Mouse (Mus musculus) heart, embryonic 15.5 days (tissue): ENCODE data around the gene Nxpe2. TPM values are rescaled to one million over a fixed set of nuclear protein-coding genes. Genes with fewer than 3 reads are reported as not detected.

Experiments
- ATAC-seq: fragments of 200-750 bp; cut with Nextera tagmentation; replicated peaks from 2 replicates; pipeline ENCODE4 v1.8.0; 2017; ENCODE audit warnings: low read depth, moderate TSS enrichment; ENCODE audit not compliant: insufficient number of reproducible peaks, insufficient read depth, low FRiP score
- H3K27ac ChIP-seq: fragments of 300-500 bp; sonication (generic); 2 replicates; pipeline ENCODE4 v1.5.1; 2015; ENCODE audit warnings: mild to moderate bottlenecking, inconsistent platforms
- H3K27me3 ChIP-seq: fragments of 300-500 bp; sonication (generic); 2 replicates; pipeline ENCODE4 v1.6.1; 2015; ENCODE audit warnings: inconsistent platforms
- H3K36me3 ChIP-seq: fragments of 300-500 bp; sonication (generic); 2 replicates; pipeline ENCODE4 v1.6.1; 2015; ENCODE audit warnings: mild to moderate bottlenecking, inconsistent platforms
- H3K4me1 ChIP-seq: fragments of 300-500 bp; sonication (generic); replicated peaks from 2 replicates; pipeline ENCODE4 v1.6.1; 2015; ENCODE audit warnings: inconsistent platforms
- H3K4me2 ChIP-seq: fragments of 300-500 bp; sonication (generic); 2 replicates; pipeline ENCODE4 v1.6.1; 2015; ENCODE audit warnings: inconsistent platforms, mild to moderate bottlenecking, moderate library complexity
- H3K4me3 ChIP-seq: fragments of 300-500 bp; sonication (generic); 2 replicates; pipeline ENCODE4 v1.5.1; 2015; ENCODE audit warnings: mild to moderate bottlenecking, inconsistent platforms
- H3K9ac ChIP-seq: fragments of 300-500 bp; sonication (generic); 2 replicates; pipeline ENCODE4 v1.6.1; 2015; ENCODE audit warnings: mild to moderate bottlenecking, inconsistent platforms
- H3K9me3 ChIP-seq: fragments of 300-500 bp; sonication (generic); replicated peaks from 2 replicates; pipeline ENCODE4 v1.6.1; 2016; ENCODE audit warnings: inconsistent platforms
- WGBS: fragments of 180-500 bp; shearing (Covaris S2); methylation state at CpG from one replicate; pipeline ENCODE4 v1.1.7; 2015; ENCODE audit warnings: mixed read lengths; 5-methylcytosine and 5-hydroxymethylcytosine counted together
- polyA plus RNA-seq: library from polyadenylated mRNA; unstranded; fragments of >200 nt; fragmentation: Nextera tagmentation; extraction: Ambion mirVana; gene quantifications from 2 replicates; pipeline ENCODE4 v1.2.1, GENCODE M21; 2015

Gene Nxpe2
- 1.7 and 2.5 TPM in 2 replicates for polyA plus RNA-seq

DNA sequence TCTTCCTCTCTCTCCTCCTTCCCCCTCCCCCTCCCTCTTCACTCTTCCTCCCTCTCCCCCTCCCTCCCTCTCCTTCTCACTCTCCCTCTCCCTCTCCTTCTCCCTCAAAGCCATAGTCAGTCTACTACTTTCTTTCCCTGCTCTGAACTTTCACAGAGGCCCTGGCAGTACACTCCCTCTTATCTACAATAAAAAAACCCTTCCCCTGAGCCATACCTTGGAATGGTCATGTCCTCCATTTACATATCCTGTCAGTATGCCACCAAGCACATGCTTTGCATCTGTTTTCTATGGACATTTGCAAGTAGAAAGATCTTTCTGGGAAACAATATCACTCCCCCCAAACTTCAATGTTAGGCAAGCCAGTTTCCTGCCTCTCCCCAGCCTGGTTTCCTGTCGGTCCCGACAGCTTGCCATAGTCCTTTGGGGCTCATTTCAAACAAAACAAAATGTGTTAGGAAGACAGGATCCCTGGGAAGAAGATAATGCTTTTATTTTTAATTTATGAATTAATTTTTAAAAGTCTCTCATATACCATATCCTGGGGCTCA, at the start of gene Nxpe2:
Gene Nxpe2, minus strand, starts transcription at position 307 of the 551 bp plus-strand sequence.
- no peaks in the 10 kb centered on the region for H3K4me1 ChIP-seq
- no peaks in the 10 kb centered on the region for H3K36me3 ChIP-seq
- 35% methylated on average over 2 of the region's 2 CpGs for WGBS
- peak within 1 kb of the TSS; percentile 72 for H3K27ac ChIP-seq
- ATAC-seq: peak; percentile 71
- no peak within 1 kb of the TSS for H3K4me3 ChIP-seq
- no peak within 1 kb of the TSS for H3K4me2 ChIP-seq
- no peaks in the 10 kb centered on the region for H3K9me3 ChIP-seq
- H3K27me3 ChIP-seq: no peaks in the 10 kb centered on the region
- no peak within 1 kb of the TSS for H3K9ac ChIP-seq

DNA sequence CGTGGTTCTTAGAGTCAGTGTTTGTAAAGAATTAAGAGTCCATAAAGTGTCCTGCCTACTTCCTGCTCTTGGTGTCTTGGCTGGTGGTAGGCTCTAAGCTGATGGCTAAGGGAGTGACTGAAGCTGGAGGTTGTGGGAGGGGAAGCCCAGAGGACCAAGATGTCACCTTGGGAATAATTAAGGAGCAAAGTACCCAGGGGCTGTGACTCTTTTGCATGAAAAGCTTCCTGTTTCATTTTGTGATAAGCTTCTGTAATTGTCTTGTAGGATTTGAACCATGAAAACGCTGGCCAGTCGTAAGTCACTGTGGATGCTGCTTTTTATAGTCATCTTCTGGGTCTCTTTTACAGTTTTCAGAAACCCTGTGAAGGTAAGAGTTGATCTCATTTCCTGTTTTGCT, 36.7 kb upstream of the Nxpe2 start:
- H3K9ac ChIP-seq: no peak overlapping the region
- H3K4me3 ChIP-seq: no peak overlapping the region
- no peaks in the 10 kb centered on the region for H3K9me3 ChIP-seq
- no peaks in the 10 kb centered on the region for H3K4me1 ChIP-seq
- H3K36me3 ChIP-seq: no peaks in the 10 kb centered on the region
- no peak overlapping the region for H3K4me2 ChIP-seq
- no peak for ATAC-seq
- no peaks in the 10 kb centered on the region for H3K27me3 ChIP-seq
- H3K27ac ChIP-seq: no peak overlapping the region
- 59% methylated on average over 3 of the region's 3 CpGs for WGBS

DNA sequence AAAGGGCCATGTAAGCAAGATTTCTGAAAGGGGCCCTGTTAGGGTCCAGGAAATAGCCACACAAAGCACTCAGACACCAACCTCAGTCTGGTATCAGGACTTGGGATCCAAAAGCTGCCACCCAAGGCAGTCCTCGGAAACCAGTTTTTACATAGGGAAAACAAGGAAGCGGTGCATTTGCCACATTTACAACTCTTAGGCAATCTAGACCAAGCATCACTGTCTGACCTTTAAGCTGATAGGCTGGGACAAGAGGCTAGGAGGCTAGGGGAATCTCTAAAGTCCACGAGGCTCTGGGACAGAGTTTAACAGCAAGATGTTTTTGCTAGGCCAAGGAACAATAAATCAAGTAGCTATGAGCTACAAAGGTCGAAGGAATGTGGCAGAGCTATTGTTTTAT, 35.2 kb upstream of the Nxpe2 start:
- no peaks in the 10 kb centered on the region for H3K9me3 ChIP-seq
- WGBS: 70% methylated on average over 4 of the region's 4 CpGs
- no peaks in the 10 kb centered on the region for H3K27me3 ChIP-seq
- H3K4me2 ChIP-seq: no peak overlapping the region
- no peaks in the 10 kb centered on the region for H3K36me3 ChIP-seq
- no peaks in the 10 kb centered on the region for H3K4me1 ChIP-seq
- no peak for ATAC-seq
- no peak overlapping the region for H3K9ac ChIP-seq
- no peak overlapping the region for H3K4me3 ChIP-seq
- no peak overlapping the region for H3K27ac ChIP-seq

DNA sequence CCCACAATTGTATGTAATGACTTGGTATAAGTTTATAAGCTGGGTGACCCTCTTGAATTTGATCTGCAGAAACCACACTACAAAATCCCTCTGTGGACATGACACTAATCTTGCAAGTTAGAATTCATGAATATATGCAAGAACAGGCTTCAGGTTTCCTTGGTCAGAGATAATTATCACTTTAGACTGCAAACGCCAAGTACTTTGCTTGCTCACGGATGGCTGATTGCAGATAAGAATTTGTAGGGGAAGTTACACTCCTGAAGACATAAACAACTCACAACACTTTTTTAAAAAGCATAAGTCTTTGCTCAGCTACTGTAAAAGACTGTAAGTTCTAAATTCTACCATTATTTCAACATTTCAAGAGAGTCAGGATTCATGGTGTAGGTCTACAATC, 21.1 kb upstream of the Nxpe2 start:
- no peak overlapping the region for H3K9ac ChIP-seq
- H3K36me3 ChIP-seq: no peaks in the 10 kb centered on the region
- no peaks in the 10 kb centered on the region for H3K4me1 ChIP-seq
- no peak for ATAC-seq
- 46% methylated on average over 2 of the region's 2 CpGs for WGBS
- H3K27ac ChIP-seq: no peak overlapping the region
- H3K27me3 ChIP-seq: no peaks in the 10 kb centered on the region
- H3K9me3 ChIP-seq: no peaks in the 10 kb centered on the region
- H3K4me2 ChIP-seq: no peak overlapping the region
- H3K4me3 ChIP-seq: no peak overlapping the region

DNA sequence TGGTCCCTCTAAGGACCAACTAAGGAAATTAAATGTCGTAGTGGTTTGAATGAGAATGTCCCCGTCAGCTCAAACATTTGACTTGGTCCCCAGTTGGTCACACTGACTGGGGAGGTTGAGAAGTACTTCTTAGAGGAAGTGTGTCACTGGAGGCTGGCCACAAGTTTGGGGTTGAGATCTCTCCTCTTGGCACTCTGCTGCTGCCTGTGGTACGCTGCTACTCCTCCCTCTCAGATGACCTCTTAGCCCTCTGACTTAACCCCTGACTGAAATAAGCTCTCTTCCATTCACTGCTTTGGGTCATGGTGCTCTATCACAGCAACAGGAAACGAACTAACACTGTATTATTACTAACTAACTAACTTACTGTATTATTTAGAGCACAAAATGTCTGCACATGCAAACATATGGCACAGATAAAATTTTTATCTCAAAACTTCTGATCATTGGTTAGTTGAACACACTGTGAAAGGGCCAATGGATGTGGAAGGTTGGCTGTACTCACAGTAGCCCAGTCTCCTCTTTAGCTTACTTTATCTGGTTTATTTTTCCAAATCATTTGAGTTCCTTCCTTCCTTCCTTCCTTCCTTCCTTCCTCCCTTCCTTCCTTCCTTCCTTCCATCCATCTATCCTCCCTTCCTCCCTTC, 20.1 kb upstream of the Nxpe2 start:
- WGBS: 75% methylated on average over 4 of the region's 4 CpGs
- no peak for ATAC-seq

DNA sequence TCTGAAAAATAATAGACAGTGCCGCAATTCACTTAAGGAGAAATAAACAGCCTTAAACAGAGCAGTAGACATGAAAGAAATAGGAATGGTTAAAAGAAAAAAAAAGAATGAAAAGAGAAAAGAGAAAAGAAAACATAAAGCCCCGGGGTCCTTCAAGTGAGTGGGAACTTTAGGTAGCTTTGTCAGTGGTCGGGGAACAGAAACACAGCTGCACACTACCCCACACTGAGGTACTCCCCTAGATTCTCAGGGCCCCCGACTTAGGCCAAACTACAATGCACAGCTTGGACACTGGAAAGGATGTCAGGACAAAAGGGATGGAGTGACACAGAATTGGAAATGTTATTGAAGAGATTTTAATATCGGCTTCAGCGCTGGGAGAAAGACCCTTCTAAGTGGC, 9.5 kb upstream of the Nxpe2 start:
- Histone ChIP-seq H3K4me3 (no peak overlapping the region), H3K27ac (no peak overlapping the region), H3K9ac (no peak overlapping the region), H3K9me3 (no peaks in the 10 kb centered on the region), H3K27me3 (no peaks in the 10 kb centered on the region), H3K36me3 (no peaks in the 10 kb centered on the region), H3K4me2 (no peak overlapping the region), H3K4me1 (peaks cover 7% of the 10 kb centered on the region)
- ATAC-seq: no peak
- WGBS: 87% methylated on average over 6 of the region's 6 CpGs

More for the DNA sequence above, 20.1 kb upstream of the Nxpe2 start:
- Histone ChIP-seq H3K27me3 (no peaks in the 10 kb centered on the region), H3K4me2 (no peak overlapping the region), H3K4me1 (no peaks in the 10 kb centered on the region), H3K27ac (no peak overlapping the region), H3K9ac (no peak overlapping the region), H3K4me3 (no peak overlapping the region), H3K36me3 (no peaks in the 10 kb centered on the region), H3K9me3 (no peaks in the 10 kb centered on the region)

DNA sequence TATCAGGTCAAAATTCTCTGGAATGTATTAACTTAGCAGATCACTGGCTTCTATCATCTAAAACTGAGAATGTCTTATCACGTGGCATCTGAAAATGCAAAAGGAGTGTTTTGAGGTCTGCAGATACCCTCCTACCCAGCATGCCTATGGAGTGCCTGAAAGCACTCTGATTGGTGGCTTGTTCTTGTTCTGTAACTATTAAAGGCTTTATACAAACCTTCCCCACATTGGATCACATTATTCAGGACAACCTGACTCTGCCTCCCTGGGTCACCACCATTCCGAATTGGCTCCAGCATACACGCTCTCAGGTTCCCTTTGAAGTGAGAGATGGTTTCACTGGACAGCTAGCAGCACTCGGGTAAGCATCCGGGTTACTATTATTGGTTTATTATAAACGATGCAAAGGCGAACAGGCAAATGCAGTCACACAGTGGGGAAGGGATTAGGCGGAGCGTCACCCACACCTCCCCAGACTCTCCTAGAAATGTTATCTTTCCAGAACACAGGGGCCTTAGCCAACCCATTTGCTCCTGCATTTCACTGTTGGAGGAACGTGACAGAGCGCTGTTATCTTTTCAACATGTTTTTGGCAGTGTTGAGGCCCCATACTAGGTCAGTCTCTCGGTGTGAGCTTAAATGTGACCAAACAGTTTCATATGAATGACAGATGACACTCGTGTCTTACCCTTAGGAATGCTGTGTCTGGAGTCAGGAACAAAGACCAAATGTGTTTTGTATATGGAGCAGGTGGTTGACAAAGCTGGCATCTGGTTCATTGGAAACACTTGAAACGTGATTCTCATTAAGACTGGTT, 8.8 kb upstream of the Nxpe2 start:
- peak overlapping the region; percentile 31; the same call in 1 of the 2 replicates for H3K4me2 ChIP-seq

DNA sequence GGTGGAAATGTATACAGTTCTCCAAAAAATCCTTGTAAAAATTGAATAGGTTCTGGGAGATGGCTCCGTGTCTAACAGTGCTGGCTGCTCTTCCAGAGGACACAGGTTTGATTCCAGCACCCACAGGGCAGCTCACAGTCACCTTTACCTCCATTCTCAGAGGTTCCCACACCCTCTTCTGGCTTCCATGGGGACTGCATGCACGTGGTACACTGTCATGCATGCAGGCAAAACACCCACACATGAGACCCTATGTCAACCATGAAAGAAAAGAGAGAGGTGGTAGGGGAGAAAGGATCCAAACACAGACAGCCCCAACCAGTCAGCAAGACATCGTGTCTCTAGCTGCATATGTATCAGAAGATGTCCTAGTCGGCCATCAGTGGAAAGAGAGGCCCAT, 7.6 kb upstream of the Nxpe2 start:
- no peak for ATAC-seq
- Histone ChIP-seq H3K4me3 (no peak overlapping the region), H3K9me3 (no peaks in the 10 kb centered on the region), H3K27ac (no peak overlapping the region), H3K4me2 (no peak overlapping the region), H3K9ac (no peak overlapping the region), H3K36me3 (no peaks in the 10 kb centered on the region), H3K27me3 (no peaks in the 10 kb centered on the region), H3K4me1 (peaks cover 7% of the 10 kb centered on the region)
- WGBS: 80% methylated on average over 4 of the region's 4 CpGs

More for the DNA sequence above, 8.8 kb upstream of the Nxpe2 start:
- WGBS: 36% methylated on average over 14 of the region's 14 CpGs
- peaks cover 7% of the 10 kb centered on the region for H3K4me1 ChIP-seq
- no peaks in the 10 kb centered on the region for H3K36me3 ChIP-seq
- 0 out of 2 replicates have a peak, but pooled peaks have one; percentile 39 for ATAC-seq
- no peaks in the 10 kb centered on the region for H3K9me3 ChIP-seq
- no peak overlapping the region for H3K9ac ChIP-seq
- H3K27me3 ChIP-seq: no peaks in the 10 kb centered on the region
- no peak overlapping the region; the same call in 1 of the 2 replicates for H3K27ac ChIP-seq
- no peak overlapping the region for H3K4me3 ChIP-seq

DNA sequence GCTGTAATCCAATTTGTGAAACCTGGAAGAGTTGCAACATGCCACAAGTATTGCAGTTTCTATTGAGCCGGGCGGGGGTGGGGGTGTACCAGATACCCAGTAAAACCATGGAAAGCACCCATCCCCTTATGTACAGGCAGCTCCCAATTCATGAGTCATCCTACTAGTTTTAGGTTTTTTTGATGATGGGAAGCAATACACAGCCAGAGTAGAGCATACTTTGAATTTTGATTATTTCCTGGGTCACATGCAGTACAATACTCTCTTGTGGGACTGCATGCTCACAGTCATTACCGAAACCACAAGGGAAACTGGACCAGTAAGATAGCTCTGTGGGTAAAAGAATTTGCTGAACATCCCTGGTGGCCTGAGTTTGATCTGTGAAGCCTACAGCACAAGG, 3.8 kb upstream of the Nxpe2 start:
- no peak overlapping the region for H3K4me2 ChIP-seq
- H3K27me3 ChIP-seq: no peaks in the 10 kb centered on the region
- no peak overlapping the region for H3K27ac ChIP-seq
- peaks cover 4% of the 10 kb centered on the region; the same call in 1 of the 2 replicates for H3K4me1 ChIP-seq
- no peak overlapping the region for H3K4me3 ChIP-seq
- 82% methylated on average over 3 of the region's 3 CpGs for WGBS
- no peaks in the 10 kb centered on the region for H3K9me3 ChIP-seq
- H3K9ac ChIP-seq: no peak overlapping the region
- ATAC-seq: no peak
- no peaks in the 10 kb centered on the region for H3K36me3 ChIP-seq

DNA sequence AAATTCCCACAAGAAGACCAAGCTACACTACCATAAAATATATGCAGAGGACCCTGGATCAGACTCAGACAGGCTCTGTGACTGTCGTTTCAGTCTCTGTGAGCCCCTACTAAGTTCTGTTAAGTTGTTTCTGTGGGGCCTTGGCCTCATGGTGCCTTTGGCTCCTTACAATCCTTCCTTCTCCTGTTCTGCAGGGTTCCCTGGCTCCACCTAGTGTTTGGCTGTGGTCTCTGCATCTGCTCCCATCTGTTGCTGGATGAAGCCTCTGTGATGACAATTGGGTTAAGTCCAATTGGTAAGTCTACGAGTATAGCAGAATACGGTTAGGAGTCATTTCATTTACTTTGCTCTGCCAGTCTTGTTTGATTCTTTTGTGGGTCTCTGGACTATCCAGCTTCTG, 1.5 kb upstream of the Nxpe2 start:
- Histone ChIP-seq H3K4me1 (no peaks in the 10 kb centered on the region), H3K4me3 (no peak overlapping the region), H3K4me2 (no peak overlapping the region), H3K9ac (no peak overlapping the region), H3K27ac (peak overlapping the region; percentile 72), H3K9me3 (no peaks in the 10 kb centered on the region), H3K36me3 (no peaks in the 10 kb centered on the region), H3K27me3 (no peaks in the 10 kb centered on the region)
- 40% methylated on average over 3 of the region's 3 CpGs for WGBS
- no peak for ATAC-seq

DNA sequence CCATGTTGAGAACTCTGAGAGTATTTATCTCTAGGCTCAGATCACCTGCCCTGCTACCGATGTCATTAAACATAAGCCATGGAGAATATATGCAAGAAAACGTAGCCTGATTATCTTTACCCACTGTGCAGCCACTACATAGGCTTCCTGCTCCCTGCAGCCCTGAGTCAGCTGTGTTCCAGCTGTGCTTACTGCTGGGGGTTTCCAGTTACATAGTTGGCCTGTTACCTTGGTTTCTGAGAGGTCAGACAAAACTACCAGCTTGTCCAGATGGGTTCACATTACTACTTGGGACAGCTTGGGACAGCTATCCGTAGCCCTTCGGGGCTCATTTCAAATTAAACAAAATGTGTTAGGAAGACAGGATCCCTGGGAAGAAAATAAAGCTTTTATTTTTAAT, 868 bp upstream of the Nxpe2 start:
- 75% methylated on average over 4 of the region's 4 CpGs for WGBS
- ATAC-seq: no peak
- H3K27ac ChIP-seq: peak overlapping the region; percentile 72

More for the DNA sequence above, 868 bp upstream of the Nxpe2 start:
- no peak overlapping the region for H3K4me3 ChIP-seq
- H3K9ac ChIP-seq: no peak overlapping the region
- H3K4me1 ChIP-seq: no peaks in the 10 kb centered on the region
- H3K9me3 ChIP-seq: no peaks in the 10 kb centered on the region
- H3K4me2 ChIP-seq: no peak overlapping the region
- no peaks in the 10 kb centered on the region for H3K36me3 ChIP-seq
- no peaks in the 10 kb centered on the region for H3K27me3 ChIP-seq
